Mouse (Mus musculus) cerebellum, adult 8-10 months (tissue): Measurements from ENCODE around the gene Kdm1b.

Experiments used
- DNase-seq: peaks from one replicate; pipeline ENCODE4 v3.0.0; 2022

Kdm1b gene

GRCm38 (mm10) chr13:47062756-47063155 is 19.5 kb downstream of the Kdm1b start:
- DNase-seq: no peak

DNA sequence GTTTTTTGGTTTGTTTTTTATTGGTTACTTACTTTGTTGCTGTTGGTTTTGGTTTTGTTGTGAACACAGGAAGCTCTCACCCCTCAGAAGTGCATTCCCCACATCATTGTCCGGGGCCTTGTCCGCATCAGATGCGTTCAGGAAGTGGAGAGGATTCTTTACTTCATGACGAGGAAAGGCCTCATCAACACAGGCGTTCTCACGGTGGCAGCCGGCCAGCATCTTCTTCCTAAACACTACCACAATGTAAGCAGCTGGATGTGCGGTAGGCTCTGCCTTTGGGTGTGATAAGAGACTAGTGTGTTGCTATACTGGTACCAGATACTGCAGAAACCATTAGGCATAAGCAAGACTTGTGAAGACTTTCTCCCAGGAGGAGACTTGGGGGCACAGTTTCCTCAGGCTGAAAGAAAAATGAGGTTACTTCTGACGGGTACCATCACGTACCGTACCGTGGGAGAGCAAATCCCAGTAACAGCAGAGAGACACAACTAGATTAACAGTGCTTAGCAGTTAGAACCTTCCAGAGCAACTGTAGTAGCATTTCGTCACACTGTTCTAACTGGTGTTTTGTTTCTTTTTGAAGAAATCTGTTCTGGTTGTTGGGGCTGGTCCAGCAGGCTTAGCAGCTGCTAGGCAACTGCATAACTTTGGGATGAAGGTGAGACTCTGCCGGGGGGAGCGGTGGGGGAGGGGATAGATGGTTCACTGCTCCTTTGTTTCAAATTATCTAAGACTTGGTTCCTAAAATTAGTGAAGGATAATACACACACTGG is 20.9 kb downstream of the Kdm1b start:
- DNase-seq: no peak

GRCm38 (mm10) chr13:47066516-47066915 is 23.2 kb downstream of the Kdm1b start:
- DNase-seq: no peak

DNA sequence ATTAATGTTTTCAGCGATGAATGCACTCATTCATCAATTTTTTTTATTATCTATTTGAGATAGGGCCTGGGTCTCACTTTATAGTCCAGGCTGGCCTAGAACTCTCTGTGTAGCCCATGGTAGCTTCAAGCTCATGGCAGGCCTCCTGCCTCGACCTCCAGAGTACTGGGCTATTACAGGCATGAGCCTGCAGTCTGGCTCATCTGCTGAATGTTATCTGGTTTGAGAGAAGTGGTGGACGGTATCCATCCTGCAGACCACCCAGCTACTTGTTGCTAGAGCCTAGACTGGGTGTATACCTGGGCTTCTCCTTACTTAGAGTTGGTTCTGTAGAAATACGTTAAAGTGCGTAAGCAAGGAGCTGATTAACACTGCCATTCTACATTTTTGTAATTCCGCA is 23.7 kb downstream of the Kdm1b start:
- DNase-seq: no peak

DNA sequence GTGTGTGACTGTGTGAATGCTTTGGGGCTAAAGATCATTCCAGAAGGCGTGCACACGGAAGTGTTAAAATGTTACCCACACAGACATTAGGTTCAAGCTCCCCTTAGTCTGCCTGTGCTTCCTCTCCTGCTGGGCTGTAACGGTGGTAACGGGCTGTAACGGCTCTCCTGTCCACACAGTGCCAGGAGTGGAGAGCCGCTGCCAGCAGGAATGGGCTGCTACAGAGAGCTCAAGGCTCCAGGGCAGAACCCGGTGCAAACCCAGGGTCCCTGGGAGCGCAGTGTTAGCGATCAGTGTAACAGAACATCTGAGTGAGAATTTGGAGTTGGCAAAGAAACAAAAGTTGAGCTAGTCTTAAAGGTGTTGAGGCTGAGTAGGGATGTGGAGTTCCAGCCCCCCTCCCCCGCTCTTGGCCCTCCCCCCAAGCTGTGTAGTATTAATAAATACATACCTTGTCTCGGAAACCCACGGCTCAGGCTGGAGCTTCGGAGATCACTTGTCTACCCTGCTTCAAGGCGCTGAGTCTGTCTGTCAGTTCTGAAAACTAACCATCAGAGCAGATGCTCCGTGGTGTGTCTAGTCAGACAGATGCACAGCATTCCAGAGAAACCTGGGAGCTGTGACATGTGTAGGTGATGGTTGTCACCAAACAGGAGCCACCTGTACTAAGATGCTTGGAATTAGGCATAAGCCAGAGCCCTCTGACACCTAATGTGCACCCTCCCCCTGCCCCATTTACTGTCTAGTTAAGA is 27.2 kb downstream of the Kdm1b start:
- DNase-seq: no peak

DNA sequence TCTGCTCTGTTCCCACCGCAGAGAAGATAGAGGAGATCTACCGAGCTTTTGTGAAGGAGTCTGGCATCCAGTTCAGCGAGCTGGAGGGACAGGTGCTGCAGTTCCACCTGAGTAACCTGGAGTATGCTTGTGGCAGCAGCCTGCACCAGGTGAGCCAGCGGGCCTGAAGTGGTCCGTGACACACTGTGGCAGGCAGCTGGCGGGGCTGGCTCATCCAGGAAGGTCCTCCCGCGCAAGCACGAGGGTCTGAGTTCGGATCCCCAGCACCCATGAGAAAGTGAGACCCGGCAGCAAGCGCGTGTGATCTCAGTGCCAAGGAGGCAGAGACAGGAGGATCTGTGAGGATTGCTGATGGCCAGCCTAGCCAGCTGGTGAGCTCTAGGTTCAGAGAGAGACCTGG is 28.6 kb downstream of the Kdm1b start:
- DNase-seq: no peak

DNA sequence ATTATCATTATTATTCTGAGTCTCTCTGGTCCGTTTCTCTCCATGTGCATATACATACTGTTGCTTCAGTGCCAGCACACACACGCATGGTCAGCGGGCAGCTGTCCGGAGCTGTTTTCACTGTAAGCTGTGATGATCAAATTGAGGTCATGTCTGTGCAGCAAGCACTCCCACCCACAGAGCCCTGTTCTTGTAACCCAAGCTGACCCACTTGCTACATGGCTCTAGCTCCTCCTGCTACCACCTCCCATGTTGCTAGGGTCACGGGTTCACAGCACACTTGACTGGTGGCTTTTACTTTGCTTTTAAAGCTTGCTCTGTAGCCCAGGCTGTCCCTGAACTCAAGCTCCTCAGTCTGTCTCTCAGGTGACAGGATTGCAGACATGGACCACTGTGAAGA is 29.2 kb downstream of the Kdm1b start:
- no peak for DNase-seq

- DNase-seq: no peak
Observed at GRCm38 (mm10) chr13:47076156-47076555, 32.9 kb downstream of the Kdm1b start.

GRCm38 (mm10) chr13:47077367-47077766 is 34.1 kb downstream of the Kdm1b start:
- no peak for DNase-seq

DNA sequence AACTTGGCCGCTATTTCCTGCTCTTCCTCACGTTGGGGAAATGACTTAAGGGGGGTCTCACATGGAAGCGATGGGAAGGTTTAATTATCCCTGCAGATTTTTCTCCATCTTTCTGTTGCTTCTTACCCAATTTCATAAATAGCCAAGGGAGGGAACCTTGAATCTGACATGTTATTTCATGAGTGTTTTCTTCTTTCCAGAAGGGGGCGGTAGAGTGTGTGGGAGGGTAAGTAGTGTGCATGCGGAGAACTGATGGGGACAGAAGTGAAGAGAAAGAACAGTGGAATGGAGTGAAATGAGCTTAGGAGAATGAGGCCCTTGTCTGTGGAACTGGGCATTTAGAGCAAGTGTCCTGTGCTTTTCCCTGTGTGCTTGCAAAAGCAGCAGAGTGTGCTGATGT is 35.5 kb downstream of the Kdm1b start:
- no peak for DNase-seq

DNA sequence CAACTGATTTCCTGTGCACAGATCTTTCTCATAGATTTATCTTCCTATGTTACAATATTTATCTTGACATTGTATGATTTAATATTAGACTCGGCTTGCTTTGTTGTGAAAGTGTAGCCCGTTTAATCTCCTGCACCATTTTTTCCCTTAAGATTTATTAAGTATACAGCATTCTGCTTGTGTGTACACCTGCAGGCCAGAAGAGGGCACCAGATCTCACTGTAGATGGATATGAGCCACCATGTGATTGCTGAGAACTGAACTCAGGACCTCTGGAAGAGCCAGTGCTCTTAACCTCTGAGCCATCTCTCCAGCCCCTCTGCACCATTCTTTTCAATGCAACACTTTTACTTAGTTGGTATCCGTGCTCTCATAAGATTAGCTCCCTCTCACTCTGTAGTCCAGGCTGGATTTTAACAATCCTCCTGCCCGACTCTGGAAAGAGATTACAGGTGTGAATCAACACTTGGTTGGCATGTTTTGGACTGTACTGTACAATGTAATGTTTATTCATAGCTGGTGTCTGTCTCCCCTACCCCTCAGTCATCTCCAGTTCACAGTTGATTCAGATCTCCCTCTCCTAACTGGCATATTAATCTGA is 37.7 kb downstream of the Kdm1b start:
- no peak for DNase-seq

DNA sequence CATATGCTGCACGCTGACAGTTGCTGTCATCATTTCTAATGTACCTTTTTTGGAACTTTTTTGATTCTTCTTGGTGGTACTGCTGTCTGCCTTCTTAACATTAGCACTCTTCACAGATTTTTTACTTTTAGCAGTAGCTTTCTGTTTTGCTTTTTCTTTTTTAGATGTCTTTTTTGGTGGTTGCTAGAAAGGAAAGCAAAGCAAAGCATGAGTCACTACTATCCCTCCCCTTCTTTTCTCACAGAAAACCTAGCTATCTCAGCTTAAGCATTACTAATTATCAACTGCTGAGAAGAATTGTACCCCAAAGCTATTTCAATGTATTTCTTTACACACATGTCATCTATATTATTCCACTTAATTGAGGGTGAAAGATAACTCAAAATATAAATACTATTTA is 45.1 kb downstream of the Kdm1b start:
- no peak for DNase-seq

DNA sequence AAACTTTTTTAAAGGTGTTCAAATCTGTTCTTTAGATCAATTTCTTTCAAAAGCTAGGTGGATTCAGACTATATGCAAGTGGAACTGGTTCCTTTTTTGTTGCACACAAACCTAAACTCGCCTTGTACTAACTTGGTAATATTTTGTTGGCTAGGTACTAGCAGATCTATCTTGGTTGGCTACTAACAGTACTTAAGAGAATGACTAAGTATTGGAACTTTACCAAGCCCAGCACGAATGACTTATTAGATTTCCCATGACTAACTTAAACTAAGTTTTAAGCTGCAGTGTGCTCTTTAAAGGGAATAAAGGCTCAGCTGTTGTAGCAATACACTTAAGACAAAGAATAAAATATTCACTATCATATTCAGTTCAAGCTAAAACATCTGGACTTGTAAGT is 46.0 kb downstream of the Kdm1b start:
- no peak for DNase-seq

DNA sequence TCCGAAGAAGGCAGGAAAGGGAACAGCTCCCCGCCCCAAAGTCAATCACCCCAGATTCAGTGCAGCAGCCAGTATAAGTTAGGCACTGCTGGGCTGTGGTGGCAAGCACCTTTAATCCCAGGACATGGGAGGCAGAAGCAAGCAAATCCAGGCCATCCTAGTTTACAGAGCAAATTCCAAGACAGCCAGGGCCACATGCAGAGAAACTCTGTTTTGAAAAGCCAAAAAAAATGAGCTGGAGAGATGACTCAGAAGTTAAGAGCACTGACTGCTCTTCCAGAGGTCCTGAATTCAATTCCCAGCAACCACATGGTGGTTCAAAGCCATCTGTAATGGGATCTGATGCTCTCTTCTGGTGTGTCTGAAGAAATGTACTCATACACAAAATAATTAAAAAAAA is 50.5 kb downstream of the Kdm1b start:
- DNase-seq: no peak

- DNase-seq: no peak
Observed at GRCm38 (mm10) chr13:47096591-47096990, 53.3 kb downstream of the Kdm1b start.

DNA sequence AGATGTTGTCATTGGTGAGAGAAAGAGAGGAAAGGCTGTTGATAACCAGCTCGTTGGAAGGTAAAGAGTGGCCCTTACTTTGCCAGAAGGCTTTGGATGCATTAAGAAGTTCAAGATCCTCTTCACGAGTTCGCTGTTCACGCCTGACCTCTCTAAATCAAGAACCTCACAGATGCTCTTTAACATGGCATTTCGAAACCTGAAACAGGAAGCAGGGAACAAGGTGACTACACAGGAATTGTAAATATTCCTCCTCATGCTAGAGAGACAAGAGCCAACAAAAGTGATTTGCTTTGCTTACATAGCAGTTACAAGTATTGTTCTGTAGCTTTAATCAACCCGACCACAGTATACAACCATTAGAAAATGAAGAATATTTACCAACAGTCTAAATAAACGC is 56.0 kb downstream of the Kdm1b start:
- DNase-seq: no peak

- no peak for DNase-seq
Observed at GRCm38 (mm10) chr13:47100587-47100986, 57.3 kb downstream of the Kdm1b start.

DNA sequence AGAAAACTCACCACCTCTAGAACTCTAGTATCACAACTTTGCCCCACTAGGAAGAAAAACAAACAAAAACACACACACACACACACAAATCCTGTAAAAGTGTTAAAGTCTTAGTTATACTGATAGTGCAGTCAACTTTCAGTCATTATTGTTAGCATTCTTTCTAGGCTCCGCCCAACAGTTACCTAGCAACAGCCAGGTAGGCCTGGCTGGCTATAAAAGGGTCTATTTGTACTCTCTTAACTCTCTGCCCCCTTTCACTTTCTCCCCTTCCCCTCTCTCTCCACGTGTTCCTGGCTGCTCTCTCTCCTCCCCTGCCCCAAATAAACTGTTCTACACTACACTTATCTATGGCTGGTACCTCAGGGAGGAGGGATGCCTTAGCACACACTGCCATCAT is 60.8 kb downstream of the Kdm1b start:
- no peak for DNase-seq

DNA sequence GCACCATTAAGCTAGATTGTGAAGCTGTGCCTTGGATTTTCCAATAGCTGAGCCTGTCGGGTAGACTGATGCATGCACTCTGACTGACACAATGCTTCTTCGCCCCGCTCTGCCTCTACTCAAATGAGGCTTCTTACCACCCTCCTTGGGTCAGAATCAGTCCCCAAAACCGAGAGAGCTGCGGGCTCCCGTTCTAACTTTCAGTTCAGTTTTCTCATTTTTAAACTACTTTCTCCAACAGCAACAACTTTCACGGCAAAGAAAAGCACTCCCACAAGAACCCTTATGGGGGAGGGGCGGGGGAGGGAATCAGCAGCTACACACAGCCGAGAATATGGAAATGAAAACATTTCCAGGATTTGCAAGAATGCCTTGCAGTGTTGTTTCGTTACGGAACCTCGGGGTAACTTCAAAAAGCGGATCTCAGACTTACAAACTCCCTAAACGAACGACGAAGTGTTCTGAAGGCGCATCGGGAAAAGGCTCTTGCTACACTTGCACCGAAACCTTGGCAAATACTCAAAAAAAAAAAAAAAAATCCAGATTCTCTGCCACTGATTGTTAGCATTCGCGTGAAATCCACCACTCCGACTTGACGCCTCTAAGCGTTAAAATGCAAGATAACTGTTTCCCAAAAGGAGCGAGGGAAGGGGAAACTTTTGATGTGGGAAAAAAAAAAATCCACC is 61.7 kb downstream of the Kdm1b start:
- DNase-seq: no peak

GRCm38 (mm10) chr13:47105711-47106579 is 62.6 kb downstream of the Kdm1b start, which contains the start of gene Dek:
Dek (minus strand) TSS chr13:47106201.
- DNase-seq: peak; percentile 78

GRCm38 (mm10) chr13:47106580-47106888 is 63.2 kb downstream of the Kdm1b start:
- DNase-seq: no peak

DNA sequence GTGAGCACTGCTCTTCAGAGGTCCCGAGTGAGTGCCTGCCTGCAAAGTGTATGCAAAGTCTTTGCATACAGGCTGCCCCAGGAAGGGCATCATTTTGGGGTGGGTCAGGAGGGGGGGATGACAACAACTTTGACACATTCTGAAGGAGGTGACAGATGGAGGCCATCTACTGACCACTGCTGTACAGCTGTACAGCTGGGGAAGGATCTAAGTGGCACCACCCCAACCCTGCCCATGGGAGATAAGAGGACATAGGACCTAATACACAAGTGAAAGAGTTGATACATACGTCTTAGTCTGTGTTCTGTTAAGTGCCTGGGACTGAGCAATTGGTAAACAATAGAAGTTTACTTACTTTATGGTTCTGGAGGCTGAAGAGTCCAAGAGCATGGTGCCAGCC is 65.9 kb downstream of the Kdm1b start:
- DNase-seq: no peak

GRCm38 (mm10) chr13:47111185-47111584 is 67.9 kb downstream of the Kdm1b start:
- no peak for DNase-seq
